Mouse (Mus musculus): Measurements from ENCODE around the gene Kif21a. TPM values are rescaled to one million over a fixed set of nuclear protein-coding genes. Genes with fewer than 3 reads are reported as not detected.

The Kif21a gene
- polyA plus RNA-seq (2016; fragmentation: Nextera tagmentation; extraction: Ambion mirVana), result 49.5 and 49.6 TPM in 2 replicates

GRCm38 (mm10) chr15:91049496-91050441, at the start of gene Kif21a:
Kif21a (minus strand) TSS chr15:91049948.
- H3K9me3 ChIP-seq, result no peaks in the 10 kb centered on the region
- peak within 1 kb of the TSS; percentile 73 for H3K4me2 ChIP-seq
- peak within 1 kb of the TSS; percentile 100 for H3K27ac ChIP-seq
- H3K36me3 ChIP-seq (replicated peaks), result no peaks in the 10 kb centered on the region
- peak within 1 kb of the TSS; percentile 97 for H3K4me3 ChIP-seq (replicated peaks)
- H3K4me1 ChIP-seq, result peaks cover 40% of the 10 kb centered on the region
- ATAC-seq (ENCODE audit: low FRiP score), result peak; percentile 92
- peak within 1 kb of the TSS; percentile 97 for H3K9ac ChIP-seq
- WGBS, result 1% methylated on average over 63 of the region's 89 CpGs
- no peaks in the 10 kb centered on the region for H3K27me3 ChIP-seq

- Histone ChIP-seq H3K4me1 (peaks cover 9% of the 10 kb centered on the region), H3K4me2 (no peak overlapping the region), H3K9ac (no peak overlapping the region), H3K27me3 (no peaks in the 10 kb centered on the region), H3K9me3 (no peaks in the 10 kb centered on the region), H3K4me3 (replicated peaks) (no peak overlapping the region), H3K36me3 (replicated peaks) (no peaks in the 10 kb centered on the region), H3K27ac (no peak overlapping the region)
- WGBS, result 88% methylated on average over 6 of the region's 6 CpGs
- ATAC-seq (ENCODE audit: low FRiP score), result no peak
Measured at GRCm38 (mm10) chr15:91096606-91097005, 46.9 kb upstream of the Kif21a start.

DNA sequence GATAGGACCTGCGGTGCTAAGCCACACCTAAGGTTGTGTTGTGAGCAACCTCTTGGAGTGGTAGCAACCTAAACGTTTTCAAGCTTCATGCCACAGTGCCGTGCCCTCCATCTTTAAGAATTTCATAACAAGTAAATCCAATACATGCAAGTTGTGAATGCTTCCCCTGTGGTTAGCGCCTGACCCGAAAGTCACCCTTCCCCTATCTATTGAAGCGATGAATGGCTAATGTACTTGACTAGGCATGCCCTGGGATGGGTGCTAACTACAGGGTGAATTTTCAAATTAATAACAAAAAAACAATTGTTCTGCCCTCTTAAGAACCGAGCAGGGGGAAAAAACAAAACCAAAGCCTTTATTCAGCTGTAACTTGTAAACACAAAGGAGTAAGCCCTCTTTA, 39.7 kb upstream of the Kif21a start:
- Histone ChIP-seq H3K9ac (no peak overlapping the region), H3K36me3 (replicated peaks) (no peaks in the 10 kb centered on the region), H3K4me3 (replicated peaks) (no peak overlapping the region), H3K4me2 (no peak overlapping the region), H3K4me1 (peaks cover 11% of the 10 kb centered on the region), H3K27ac (no peak overlapping the region), H3K9me3 (no peaks in the 10 kb centered on the region), H3K27me3 (no peaks in the 10 kb centered on the region)
- 70% methylated on average over 7 of the region's 7 CpGs for WGBS
- ATAC-seq (ENCODE audit: low FRiP score), result no peak

- Histone ChIP-seq H3K27ac (no peak overlapping the region), H3K9ac (no peak overlapping the region), H3K4me2 (no peak overlapping the region), H3K9me3 (no peaks in the 10 kb centered on the region), H3K36me3 (replicated peaks) (no peaks in the 10 kb centered on the region), H3K4me1 (peaks cover 11% of the 10 kb centered on the region), H3K4me3 (replicated peaks) (no peak overlapping the region), H3K27me3 (no peaks in the 10 kb centered on the region)
- WGBS, result 92% methylated on average over 12 of the region's 12 CpGs
- no peak for ATAC-seq (ENCODE audit: low FRiP score)
Measured at GRCm38 (mm10) chr15:91088071-91088470, 38.3 kb upstream of the Kif21a start.

DNA sequence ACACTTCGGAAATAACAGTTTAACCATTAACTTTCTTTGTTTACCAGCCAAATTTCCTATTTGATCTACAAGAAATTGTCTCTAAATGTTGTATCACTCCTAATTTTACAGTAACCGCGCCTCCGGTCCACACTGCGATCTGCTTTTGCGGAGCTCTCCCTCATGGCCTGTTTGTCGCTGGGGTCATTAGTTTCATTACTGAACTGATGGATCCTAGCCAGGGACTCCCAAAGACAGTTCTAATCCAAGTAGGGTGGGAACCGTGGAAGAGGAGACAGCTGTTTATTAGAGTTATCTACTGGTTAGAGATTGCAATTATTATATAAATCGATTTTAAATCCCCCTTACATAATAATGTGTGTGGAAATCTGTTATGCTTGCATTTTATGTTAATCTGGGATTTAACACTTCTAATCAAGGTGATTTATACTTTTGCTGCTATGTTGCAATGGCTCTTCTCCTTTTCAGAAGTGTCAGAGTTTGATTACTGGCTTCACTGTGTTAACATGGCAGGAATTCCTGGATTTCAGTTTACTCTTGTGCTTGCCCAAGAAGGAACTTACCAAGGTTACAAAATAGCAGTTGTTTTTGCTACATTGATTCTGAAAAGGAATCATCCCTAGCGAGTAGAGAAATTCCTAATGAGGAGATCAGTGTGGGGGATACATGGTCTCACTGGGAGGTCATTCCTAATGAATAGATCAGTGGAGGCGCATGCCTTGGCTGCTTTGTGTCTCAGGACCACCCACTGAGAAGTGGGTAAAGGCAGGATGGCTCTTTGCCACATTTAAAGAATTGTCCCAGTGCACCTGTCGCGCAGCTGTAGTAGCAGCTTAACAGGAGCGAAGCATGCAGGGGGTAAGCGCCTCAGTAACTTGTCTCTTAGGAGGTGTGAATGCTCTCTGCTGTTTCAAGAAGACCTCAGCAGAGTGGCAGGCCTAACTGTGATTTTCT, 28.0 kb upstream of the Kif21a start:
- no peaks in the 10 kb centered on the region for H3K9me3 ChIP-seq
- peak; percentile 90 for ATAC-seq (ENCODE audit: low FRiP score)
- H3K4me3 ChIP-seq (replicated peaks), result no peak overlapping the region
- H3K9ac ChIP-seq, result no peak overlapping the region
- peaks cover 24% of the 10 kb centered on the region; the same call in 1 of the 2 replicates for H3K27me3 ChIP-seq
- H3K27ac ChIP-seq, result peak overlapping the region; percentile 38; the same call in 1 of the 2 replicates
- WGBS, result 19% methylated on average over 15 of the region's 15 CpGs
- peaks cover 21% of the 10 kb centered on the region for H3K4me1 ChIP-seq
- peak overlapping the region; percentile 9 for H3K4me2 ChIP-seq
- no peaks in the 10 kb centered on the region for H3K36me3 ChIP-seq (replicated peaks)

DNA sequence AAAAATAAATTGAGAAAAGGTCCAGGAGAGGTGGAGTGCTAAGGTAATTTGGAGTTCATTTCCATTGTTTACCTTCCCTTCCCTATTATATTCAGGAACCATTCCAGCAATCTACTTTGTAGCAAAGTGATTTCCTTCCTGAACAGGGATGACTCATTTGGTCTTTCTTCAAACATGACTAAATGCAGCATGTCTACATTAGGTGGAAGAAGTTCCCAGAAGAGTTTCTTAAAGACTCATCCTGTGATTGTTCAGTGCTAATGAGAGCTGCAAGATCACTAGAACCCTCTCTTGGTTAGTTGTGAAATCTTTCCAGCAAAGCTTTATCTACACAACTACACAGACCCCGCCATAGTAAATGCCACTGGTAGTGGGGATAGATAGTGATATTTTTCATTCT, 22.7 kb upstream of the Kif21a start:
- Histone ChIP-seq H3K27me3 (0 out of 2 replicates have a peak, but pooled peaks cover 15% of the 10 kb centered on the region), H3K4me1 (peaks cover 6% of the 10 kb centered on the region), H3K4me2 (no peak overlapping the region), H3K27ac (no peak overlapping the region), H3K9me3 (no peaks in the 10 kb centered on the region), H3K36me3 (replicated peaks) (no peaks in the 10 kb centered on the region), H3K4me3 (replicated peaks) (no peak overlapping the region), H3K9ac (no peak overlapping the region)
- no peak for ATAC-seq (ENCODE audit: low FRiP score)
- 96% methylated on average over 1 of the region's 1 CpGs for WGBS

DNA sequence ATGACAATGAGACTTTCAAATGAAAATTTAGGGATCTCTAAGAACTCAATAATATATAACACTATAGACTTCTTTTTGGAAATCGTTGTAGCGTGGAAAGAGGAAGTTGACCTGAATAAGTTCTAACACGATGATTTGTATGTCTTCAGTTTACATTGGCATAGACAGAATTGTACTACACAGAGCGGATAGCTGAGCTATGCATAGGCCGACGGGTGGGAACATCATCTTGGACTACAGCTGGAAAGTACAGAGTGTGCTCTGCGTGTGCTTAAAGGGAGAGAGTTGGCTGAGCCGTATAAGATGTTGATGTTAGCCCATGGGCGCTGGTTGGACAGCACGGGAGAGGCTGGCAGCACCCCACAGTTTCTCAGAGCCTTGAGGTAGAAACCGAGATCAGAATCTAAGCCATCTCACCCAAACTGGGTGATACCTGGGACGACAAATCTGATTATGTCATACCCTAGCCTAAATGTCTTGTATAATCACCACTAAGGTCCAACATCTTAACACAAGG, 14.6 kb upstream of the Kif21a start:
- Histone ChIP-seq H3K4me2 (no peak overlapping the region), H3K9me3 (0 out of 2 replicates have a peak, but pooled peaks cover 5% of the 10 kb centered on the region), H3K36me3 (replicated peaks) (no peaks in the 10 kb centered on the region), H3K27ac (no peak overlapping the region), H3K9ac (no peak overlapping the region), H3K4me3 (replicated peaks) (no peak overlapping the region), H3K27me3 (no peaks in the 10 kb centered on the region), H3K4me1 (peaks cover 9% of the 10 kb centered on the region)
- WGBS, result 92% methylated on average over 12 of the region's 12 CpGs
- no peak for ATAC-seq (ENCODE audit: low FRiP score)

DNA sequence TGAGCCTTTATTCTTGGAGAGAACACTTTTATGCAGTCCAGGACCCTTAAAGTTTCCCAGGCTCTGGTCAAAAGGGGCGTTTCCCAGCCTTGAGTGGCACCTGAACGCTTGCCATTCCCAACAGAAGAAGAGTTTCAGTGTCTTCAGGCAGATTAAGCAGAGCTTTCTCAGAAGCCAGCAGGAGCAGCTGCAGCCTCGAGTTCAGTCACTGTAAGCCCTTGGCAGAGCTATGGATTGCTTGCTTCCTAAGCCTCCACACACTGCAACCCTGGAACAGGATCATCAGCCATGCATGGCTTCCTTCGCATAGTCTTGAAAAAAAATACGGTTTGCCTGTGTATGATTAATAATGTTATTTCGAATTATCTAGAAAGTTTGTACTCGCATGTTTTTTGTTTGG, 14.1 kb upstream of the Kif21a start:
- no peaks in the 10 kb centered on the region for H3K27me3 ChIP-seq
- H3K4me1 ChIP-seq, result peaks cover 10% of the 10 kb centered on the region
- peak overlapping the region; percentile 11; the same call in 1 of the 2 replicates for H3K27ac ChIP-seq
- no peak overlapping the region for H3K4me2 ChIP-seq
- no peaks in the 10 kb centered on the region for H3K36me3 ChIP-seq (replicated peaks)
- no peak overlapping the region for H3K4me3 ChIP-seq (replicated peaks)
- no peak overlapping the region for H3K9ac ChIP-seq
- H3K9me3 ChIP-seq, result 0 out of 2 replicates have a peak, but pooled peaks cover 5% of the 10 kb centered on the region
- WGBS, result 54% methylated on average over 7 of the region's 7 CpGs
- ATAC-seq (ENCODE audit: low FRiP score), result peak; percentile 69

GRCm38 (mm10) chr15:91056866-91057342, 7.2 kb upstream of the Kif21a start:
- Histone ChIP-seq H3K27ac (peak overlapping the region; percentile 84), H3K4me1 (peaks cover 41% of the 10 kb centered on the region), H3K9me3 (0 out of 2 replicates have a peak, but pooled peaks cover 5% of the 10 kb centered on the region), H3K4me2 (no peak overlapping the region), H3K27me3 (no peaks in the 10 kb centered on the region), H3K36me3 (replicated peaks) (no peaks in the 10 kb centered on the region), H3K9ac (0 out of 2 replicates have a peak overlapping the region, but pooled peaks have one; percentile 21), H3K4me3 (replicated peaks) (no peak overlapping the region)
- ATAC-seq (ENCODE audit: low FRiP score), result peak; percentile 14
- WGBS, result 62% methylated on average over 3 of the region's 3 CpGs

- Histone ChIP-seq H3K4me2 (no peak overlapping the region), H3K36me3 (replicated peaks) (no peaks in the 10 kb centered on the region), H3K4me1 (peaks cover 47% of the 10 kb centered on the region), H3K9ac (0 out of 2 replicates have a peak overlapping the region, but pooled peaks have one; percentile 21), H3K27ac (peak overlapping the region; percentile 84), H3K27me3 (no peaks in the 10 kb centered on the region), H3K4me3 (replicated peaks) (no peak overlapping the region), H3K9me3 (0 out of 2 replicates have a peak, but pooled peaks cover 5% of the 10 kb centered on the region)
- ATAC-seq (ENCODE audit: low FRiP score), result peak; percentile 93
- 26% methylated on average over 5 of the region's 5 CpGs for WGBS
Measured at GRCm38 (mm10) chr15:91056176-91056865, 6.6 kb upstream of the Kif21a start.

- Histone ChIP-seq H3K4me3 (replicated peaks) (peak overlapping the region; percentile 97), H3K9me3 (no peaks in the 10 kb centered on the region), H3K27me3 (no peaks in the 10 kb centered on the region), H3K4me2 (peak overlapping the region; percentile 73), H3K36me3 (replicated peaks) (no peaks in the 10 kb centered on the region; the same call in 1 of the 2 replicates), H3K4me1 (peaks cover 36% of the 10 kb centered on the region), H3K27ac (peak overlapping the region; percentile 100), H3K9ac (peak overlapping the region; percentile 97)
- peak; percentile 56 for ATAC-seq (ENCODE audit: low FRiP score)
- under 1% methylated on average over 47 of the region's 47 CpGs for WGBS
Measured at GRCm38 (mm10) chr15:91048951-91049495, 725 bp downstream of the Kif21a start.

Data from forebrain, embryonic 12.5 days (tissue).